Mouse (Mus musculus): ENCODE measurements around the gene Gm20547. TPM values are rescaled to one million over a fixed set of nuclear protein-coding genes. Genes with fewer than 3 reads are reported as not detected.

The Gm20547 gene
- total RNA-seq (2014; fragmentation: Nextera tagmentation) (not detected in 2 replicates), total RNA-seq (2017) (not detected in 2 replicates), polyA plus RNA-seq (2012) (not detected in 2 replicates)

DNA sequence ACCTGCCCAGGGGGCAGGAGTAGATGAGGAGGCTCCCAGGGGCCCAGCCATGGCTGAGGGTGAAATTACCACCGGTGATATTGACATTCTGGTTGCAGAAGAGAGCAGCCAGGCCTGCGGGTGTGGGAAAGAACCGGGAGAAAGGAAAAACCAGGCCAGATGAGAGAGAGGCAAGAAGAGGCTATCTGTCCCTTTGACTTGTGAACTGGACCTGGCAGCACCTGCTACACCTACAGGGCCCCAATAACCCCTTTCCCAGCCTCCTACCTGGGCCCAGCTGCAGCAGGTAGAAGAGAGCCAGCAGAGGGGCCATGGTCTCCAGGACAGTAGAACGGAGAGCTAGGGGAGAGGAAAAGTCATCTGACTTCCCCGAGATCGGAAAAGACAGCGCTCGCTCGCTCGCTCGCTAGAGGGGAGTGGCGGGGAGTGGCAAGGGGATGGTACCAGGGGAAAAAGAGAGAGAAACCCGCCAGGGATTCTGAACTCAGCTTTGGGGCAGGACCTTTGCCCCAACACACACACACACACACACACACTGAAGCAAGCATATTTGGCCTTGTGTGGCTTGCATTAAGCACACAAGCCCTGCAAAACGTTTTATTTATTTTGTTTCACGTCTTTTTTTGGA lies at the start of gene Gm20547:
Gm20547 (minus strand) TSS at position 360 of the 628 bp plus-strand sequence.
- Histone ChIP-seq H3K4me3 (ENCODE audit: low read depth, low read length) (no peak within 1 kb of the TSS), H3K9me3 (replicated peaks) (no peaks in the 10 kb centered on the region), H3K4me1 (ENCODE audit: insufficient read depth, low read depth, low read length) (peaks cover 55% of the 10 kb centered on the region), H3K27me3 (ENCODE audit: insufficient read depth, low read length) (peaks cover 5% of the 10 kb centered on the region), H3K36me3 (replicated peaks) (no peaks in the 10 kb centered on the region)
- no peak for ATAC-seq (ENCODE audit: extremely low read depth, insufficient number of reproducible peaks, low FRiP score, poor library complexity, severe bottlenecking)
- TF ChIP-seq GATA2 (IDR thresholded peaks at IDR 0.05; ENCODE audit: borderline replicate concordance, low read depth, low read length) = no peak
- no peak for TF ChIP-seq GATA1 (IDR thresholded peaks at IDR 0.05; ENCODE audit: borderline replicate concordance, low read length)
- TF ChIP-seq POLR2AphosphoS5 (IDR thresholded peaks at IDR 0.05; ENCODE audit: insufficient replicate concordance, low read depth, low read length) = no peak
- TF ChIP-seq CTCF (IDR thresholded peaks at IDR 0.05; ENCODE audit: low read depth, low read length) = no peak
- TF ChIP-seq TAL1 (conservative IDR thresholded peaks at IDR 0.05; ENCODE audit: low read depth, low read length) = no peak
- no peak for DNase-seq (ENCODE audit: low spot score)

DNA sequence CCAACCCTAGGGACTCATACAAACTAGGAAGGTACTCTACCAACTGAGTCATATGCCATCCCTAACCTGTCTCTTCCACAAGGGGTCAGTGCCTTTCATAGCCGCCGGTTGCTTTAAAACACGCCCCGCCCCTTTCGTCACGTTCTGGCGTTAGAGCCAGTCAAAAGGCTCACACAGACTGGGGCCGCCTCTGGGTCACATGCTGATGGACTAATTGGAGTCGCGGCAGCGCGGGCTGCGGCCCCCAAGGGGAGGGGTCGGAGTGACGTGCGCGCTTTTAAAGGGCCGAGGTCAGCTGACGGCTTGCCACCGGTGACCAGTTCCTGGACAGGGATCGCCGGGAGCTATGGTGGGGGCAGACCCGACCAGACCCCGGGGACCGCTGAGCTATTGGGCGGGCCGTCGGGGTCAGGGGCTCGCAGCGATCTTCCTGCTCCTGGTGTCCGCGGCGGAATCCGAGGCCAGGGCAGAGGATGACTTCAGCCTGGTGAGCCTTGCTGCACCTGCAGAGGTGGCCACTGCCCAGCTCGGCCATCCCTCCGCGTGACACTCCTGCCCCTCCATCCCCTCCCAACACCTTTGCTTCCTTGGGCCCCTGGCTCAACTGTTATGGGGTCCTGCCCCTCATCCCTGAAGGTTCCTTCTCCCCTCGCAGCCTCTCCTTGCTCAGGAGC lies 49.4 kb upstream of the Gm20547 start, which contains the start of gene Neu1:
Neu1 (plus strand) TSS at position 193 of the 674 bp plus-strand sequence.
- ATAC-seq (ENCODE audit: extremely low read depth, insufficient number of reproducible peaks, low FRiP score, poor library complexity, severe bottlenecking) (peak; percentile 92), DNase-seq (ENCODE audit: low spot score) (peak; percentile 92)
- TF ChIP-seq POLR2AphosphoS5 (IDR thresholded peaks at IDR 0.05; ENCODE audit: insufficient replicate concordance, low read depth, low read length) (no peak), GATA1 (IDR thresholded peaks at IDR 0.05; ENCODE audit: borderline replicate concordance, low read length) (no peak), GATA2 (IDR thresholded peaks at IDR 0.05; ENCODE audit: borderline replicate concordance, low read depth, low read length) (no peak), CTCF (IDR thresholded peaks at IDR 0.05; ENCODE audit: low read depth, low read length) (no peak; the same call in 1 of the 2 replicates), TAL1 (conservative IDR thresholded peaks at IDR 0.05; ENCODE audit: low read depth, low read length) (no peak)
- Histone ChIP-seq H3K4me1 (ENCODE audit: insufficient read depth, low read depth, low read length) (peaks cover 30% of the 10 kb centered on the region), H3K27me3 (ENCODE audit: insufficient read depth, low read length) (peaks cover 10% of the 10 kb centered on the region; the same call in 1 of the 2 replicates), H3K36me3 (replicated peaks) (peaks cover 36% of the 10 kb centered on the region), H3K4me3 (ENCODE audit: low read depth, low read length) (peak within 1 kb of the TSS; percentile 94), H3K9me3 (replicated peaks) (no peaks in the 10 kb centered on the region)

DNA sequence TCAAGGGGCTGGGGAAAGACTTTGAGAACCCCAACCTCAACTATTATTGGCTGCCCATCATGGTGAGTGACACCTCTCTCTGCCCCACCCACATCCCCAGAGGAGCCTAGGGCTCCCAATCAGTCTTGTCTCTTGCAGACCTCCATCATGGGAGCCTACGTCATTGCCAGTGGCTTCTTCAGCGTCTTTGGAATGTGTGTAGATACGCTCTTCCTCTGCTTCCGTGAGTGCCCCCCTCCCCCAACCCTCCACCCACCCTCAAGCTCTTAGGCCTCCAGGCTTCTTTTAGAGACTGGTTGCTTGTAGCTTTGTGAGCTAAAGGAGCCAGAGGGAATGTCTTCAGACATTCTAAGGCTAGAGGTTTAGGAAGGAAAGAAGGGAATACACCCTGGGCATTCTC lies 47.0 kb upstream of the Gm20547 start:
- Histone ChIP-seq H3K27me3 (ENCODE audit: insufficient read depth, low read length) (peaks cover 16% of the 10 kb centered on the region), H3K4me3 (ENCODE audit: low read depth, low read length) (no peak overlapping the region), H3K9me3 (replicated peaks) (no peaks in the 10 kb centered on the region), H3K4me1 (ENCODE audit: insufficient read depth, low read depth, low read length) (peaks cover 26% of the 10 kb centered on the region), H3K36me3 (replicated peaks) (peaks cover 13% of the 10 kb centered on the region)
- DNase-seq (ENCODE audit: low spot score) (no peak), ATAC-seq (ENCODE audit: extremely low read depth, insufficient number of reproducible peaks, low FRiP score, poor library complexity, severe bottlenecking) (no peak)
- TF ChIP-seq GATA2 (IDR thresholded peaks at IDR 0.05; ENCODE audit: borderline replicate concordance, low read depth, low read length) = no peak
- no peak for TF ChIP-seq POLR2AphosphoS5 (IDR thresholded peaks at IDR 0.05; ENCODE audit: insufficient replicate concordance, low read depth, low read length)
- no peak for TF ChIP-seq GATA1 (IDR thresholded peaks at IDR 0.05; ENCODE audit: borderline replicate concordance, low read length)
- no peak for TF ChIP-seq CTCF (IDR thresholded peaks at IDR 0.05; ENCODE audit: low read depth, low read length)
- TF ChIP-seq TAL1 (conservative IDR thresholded peaks at IDR 0.05; ENCODE audit: low read depth, low read length) = no peak

DNA sequence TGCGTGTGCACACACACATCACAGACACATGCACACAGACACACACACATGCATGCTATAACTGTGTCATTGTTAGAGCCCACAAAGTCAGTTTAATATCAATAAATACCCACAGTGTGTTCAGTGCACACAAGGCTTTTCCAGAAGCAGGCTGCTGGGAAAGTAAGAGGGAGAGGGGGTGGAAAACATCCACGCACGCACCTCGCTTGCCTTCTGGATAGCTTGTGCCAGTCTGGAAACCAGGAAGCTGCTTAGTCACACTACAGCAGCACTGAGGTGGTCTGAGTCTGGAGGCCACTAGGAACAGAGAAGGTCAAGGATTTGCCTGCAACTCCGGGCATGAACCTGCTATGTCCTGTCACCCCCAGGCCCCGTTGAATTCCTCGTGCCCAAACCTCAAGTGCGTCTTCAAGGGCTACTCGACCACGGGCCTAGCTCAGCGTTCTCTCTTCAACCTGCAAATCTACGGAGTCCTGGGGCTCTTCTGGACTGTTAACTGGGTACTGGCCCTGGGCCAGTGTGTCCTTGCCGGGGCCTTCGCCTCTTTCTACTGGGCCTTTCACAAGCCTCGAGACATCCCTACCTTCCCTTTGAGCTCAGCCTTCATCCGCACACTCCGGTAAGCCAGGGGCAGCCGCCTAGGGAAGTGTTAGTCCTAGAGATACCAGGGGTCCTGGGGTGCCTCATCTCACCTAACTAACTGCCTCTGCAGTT lies 45.6 kb upstream of the Gm20547 start:
- Histone ChIP-seq H3K4me1 (ENCODE audit: insufficient read depth, low read depth, low read length) (peaks cover 31% of the 10 kb centered on the region), H3K4me3 (ENCODE audit: low read depth, low read length) (no peak overlapping the region)
- TF ChIP-seq CTCF (IDR thresholded peaks at IDR 0.05; ENCODE audit: low read depth, low read length) (no peak), GATA1 (IDR thresholded peaks at IDR 0.05; ENCODE audit: borderline replicate concordance, low read length) (no peak), TAL1 (conservative IDR thresholded peaks at IDR 0.05; ENCODE audit: low read depth, low read length) (no peak), POLR2AphosphoS5 (IDR thresholded peaks at IDR 0.05; ENCODE audit: insufficient replicate concordance, low read depth, low read length) (no peak), GATA2 (IDR thresholded peaks at IDR 0.05; ENCODE audit: borderline replicate concordance, low read depth, low read length) (no peak)

DNA sequence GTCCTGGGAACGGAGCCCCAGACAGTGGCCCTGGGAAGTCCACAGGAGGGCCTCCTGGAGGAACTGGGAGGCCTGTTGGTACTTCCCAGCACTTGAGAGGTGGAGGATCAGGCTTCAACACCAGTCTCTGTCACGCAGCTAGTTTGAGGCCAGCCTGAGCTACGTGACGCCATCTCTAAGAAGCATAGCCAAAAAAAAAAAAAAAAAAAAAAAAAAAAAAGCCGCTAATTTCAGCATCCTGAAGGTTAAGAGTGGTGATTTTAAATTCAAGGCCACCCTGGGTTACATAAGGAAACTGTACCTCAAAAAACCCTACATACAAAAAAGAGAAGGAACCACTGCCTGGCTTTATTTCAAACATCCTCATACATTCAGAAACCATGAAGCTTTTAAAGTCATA lies 42.4 kb upstream of the Gm20547 start:
- Histone ChIP-seq H3K36me3 (replicated peaks) (no peaks in the 10 kb centered on the region), H3K4me1 (ENCODE audit: insufficient read depth, low read depth, low read length) (peaks cover 25% of the 10 kb centered on the region), H3K4me3 (ENCODE audit: low read depth, low read length) (no peak overlapping the region), H3K9me3 (replicated peaks) (no peaks in the 10 kb centered on the region), H3K27me3 (ENCODE audit: insufficient read depth, low read length) (peaks cover 51% of the 10 kb centered on the region)
- no peak for ATAC-seq (ENCODE audit: extremely low read depth, insufficient number of reproducible peaks, low FRiP score, poor library complexity, severe bottlenecking)
- no peak for DNase-seq (ENCODE audit: low spot score)
- TF ChIP-seq GATA2 (IDR thresholded peaks at IDR 0.05; ENCODE audit: borderline replicate concordance, low read depth, low read length) (no peak), GATA1 (IDR thresholded peaks at IDR 0.05; ENCODE audit: borderline replicate concordance, low read length) (no peak), TAL1 (conservative IDR thresholded peaks at IDR 0.05; ENCODE audit: low read depth, low read length) (no peak), CTCF (IDR thresholded peaks at IDR 0.05; ENCODE audit: low read depth, low read length) (no peak), POLR2AphosphoS5 (IDR thresholded peaks at IDR 0.05; ENCODE audit: insufficient replicate concordance, low read depth, low read length) (no peak)

More for the DNA sequence above, 45.6 kb upstream of the Gm20547 start:
- ATAC-seq (ENCODE audit: extremely low read depth, insufficient number of reproducible peaks, low FRiP score, poor library complexity, severe bottlenecking) (no peak), DNase-seq (ENCODE audit: low spot score) (no peak)
- no peaks in the 10 kb centered on the region for H3K9me3 ChIP-seq (replicated peaks)
- H3K36me3 ChIP-seq (replicated peaks) = peaks cover 1% of the 10 kb centered on the region
- peaks cover 28% of the 10 kb centered on the region for H3K27me3 ChIP-seq (ENCODE audit: insufficient read depth, low read length)
